Mouse (Mus musculus): ENCODE results near the gene Gm49403. TPM values are rescaled to one million over a fixed set of nuclear protein-coding genes. Genes with fewer than 3 reads are reported as not detected.

The Gm49403 gene
- polyA plus RNA-seq, 1 experiment, result not detected

DNA sequence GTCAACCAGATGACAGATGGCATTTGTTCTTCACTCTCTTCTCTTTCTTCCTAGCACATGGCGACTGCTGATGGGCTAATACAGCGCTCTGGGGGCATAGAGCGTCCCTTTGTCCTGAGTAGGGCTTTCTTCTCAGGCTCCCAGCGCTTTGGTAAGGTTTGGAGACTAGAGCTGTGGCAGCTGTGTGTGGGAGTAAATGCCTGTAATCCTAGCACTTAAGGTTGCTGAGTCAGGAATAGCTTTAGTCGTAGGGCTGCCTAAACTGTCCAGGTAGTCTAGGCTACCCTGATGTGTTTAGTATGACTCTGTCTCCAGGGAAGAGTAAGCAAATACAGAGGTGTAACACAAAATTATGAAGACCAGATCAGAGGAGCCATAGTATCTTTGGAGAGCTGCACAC, 28.1 kb downstream of the Gm49403 start:
- no peak for DNase-seq (ENCODE audit: low read depth)

DNA sequence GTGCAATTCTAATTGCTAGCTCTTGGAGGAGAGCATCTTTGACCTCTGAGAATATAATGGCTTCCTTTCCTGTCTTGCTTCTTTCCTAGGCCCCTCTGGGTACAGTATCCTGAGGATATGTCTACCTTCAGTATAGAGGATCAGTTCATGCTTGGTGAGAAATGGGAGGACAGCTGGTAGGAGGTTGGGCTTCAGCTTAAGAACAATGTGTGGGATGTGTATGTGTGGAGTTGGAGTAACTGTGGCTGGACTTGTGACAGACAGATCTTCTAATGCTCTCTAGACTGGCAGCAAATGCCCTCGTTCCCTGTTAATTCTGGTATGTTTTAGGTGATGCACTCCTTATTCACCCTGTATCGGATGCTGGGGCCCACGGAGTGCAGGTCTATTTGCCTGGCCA, 30.5 kb downstream of the Gm49403 start:
- no peak for DNase-seq (ENCODE audit: low read depth)

DNA sequence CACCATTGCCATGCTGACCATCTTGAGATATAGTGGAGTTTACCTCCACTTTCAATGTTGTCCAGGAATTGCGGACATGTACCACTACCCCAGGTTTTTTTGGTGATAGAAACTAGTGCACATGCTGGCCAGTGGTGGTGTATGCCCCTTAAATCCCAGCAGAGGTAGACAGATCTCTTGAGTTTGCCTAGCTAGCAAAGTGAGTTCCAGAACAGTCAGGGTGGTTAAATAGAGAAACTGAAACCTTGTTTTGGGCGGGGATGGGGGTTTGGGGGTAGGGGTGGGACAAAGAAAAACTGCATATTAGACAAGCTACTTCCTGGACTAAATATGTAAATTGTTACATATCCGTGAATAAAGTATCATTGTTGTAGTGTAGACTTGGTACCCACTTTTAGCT, 35.3 kb downstream of the Gm49403 start:
- no peak for DNase-seq (ENCODE audit: low read depth)

DNA sequence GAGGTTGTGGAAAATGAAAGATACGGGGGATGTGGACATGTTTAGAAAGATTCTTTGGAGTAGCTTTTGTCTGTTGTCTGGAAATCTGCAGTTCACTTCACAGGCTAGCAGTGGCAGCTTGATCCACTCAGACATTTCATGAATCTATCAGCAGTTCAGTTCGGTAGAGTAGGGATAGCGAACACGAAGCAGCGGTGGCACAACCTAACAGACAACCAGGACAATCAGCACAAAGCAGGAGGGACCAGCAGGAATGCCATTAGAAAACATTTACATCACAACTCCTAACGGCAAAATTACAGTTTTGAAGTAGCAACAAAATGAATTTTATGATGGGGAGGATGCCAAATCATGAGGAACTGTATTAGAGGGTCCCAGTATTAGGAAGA, 35.9 kb downstream of the Gm49403 start:
- DNase-seq (ENCODE audit: low read depth), result no peak

DNA sequence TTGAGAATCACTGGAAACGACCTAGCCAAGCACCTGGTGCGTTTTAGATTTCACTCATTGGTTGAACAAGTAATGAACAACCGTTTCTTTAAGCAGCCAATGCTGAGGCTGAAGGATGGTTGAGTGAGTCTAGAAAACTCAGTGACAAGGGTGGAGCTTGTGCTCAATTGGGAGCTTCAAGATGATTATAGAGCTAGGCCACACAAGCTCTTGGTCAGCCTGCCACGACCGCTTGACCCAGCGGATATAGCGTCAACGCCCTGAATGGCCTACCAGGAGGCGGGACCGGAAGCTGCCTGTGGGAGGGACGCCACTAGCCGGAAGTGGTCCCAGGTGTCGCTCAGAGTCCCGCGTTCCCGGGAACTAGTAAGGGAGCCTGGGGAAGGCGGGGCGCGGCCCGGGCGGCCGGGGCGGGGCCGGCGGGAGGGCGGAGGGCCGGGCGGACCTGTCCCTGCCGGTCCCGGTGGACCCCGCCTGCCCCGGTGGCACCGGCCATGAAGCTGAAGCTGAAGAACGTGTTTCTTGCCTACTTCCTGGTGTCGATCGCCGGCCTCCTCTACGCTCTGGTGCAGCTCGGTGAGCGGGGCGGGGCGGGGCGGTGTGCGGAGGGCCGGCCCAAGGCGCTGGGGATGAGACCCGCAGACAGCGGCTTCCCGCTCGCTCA, 36.5 kb downstream of the Gm49403 start, which contains the start of gene B3gat3:
TSS of gene B3gat3 (plus strand) at position 302 of the 664 bp plus-strand sequence.
- no peak for DNase-seq (ENCODE audit: low read depth)

DNA sequence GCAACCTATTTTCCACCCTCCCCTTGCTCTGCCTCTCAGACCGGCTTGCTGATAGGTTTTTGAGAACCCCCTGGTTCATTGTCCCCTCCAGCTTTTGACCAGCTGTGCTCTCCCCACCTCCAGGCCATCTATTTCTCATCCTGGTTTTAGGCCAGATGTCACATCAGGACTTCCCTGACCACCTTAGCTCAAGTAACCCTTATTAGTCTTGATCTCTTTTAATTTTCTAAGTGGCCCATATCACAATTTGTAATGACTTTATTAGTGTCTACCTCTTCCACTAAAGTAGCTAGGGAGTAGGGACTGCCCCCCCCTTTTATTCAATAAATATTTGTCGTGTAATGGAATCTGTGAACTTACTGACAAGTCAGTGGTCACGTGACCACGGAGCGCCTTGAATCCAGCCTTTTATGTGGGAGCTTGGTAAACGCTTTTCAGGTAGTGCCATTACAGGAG, 37.1 kb downstream of the Gm49403 start:
- no peak for DNase-seq (ENCODE audit: low read depth)

DNA sequence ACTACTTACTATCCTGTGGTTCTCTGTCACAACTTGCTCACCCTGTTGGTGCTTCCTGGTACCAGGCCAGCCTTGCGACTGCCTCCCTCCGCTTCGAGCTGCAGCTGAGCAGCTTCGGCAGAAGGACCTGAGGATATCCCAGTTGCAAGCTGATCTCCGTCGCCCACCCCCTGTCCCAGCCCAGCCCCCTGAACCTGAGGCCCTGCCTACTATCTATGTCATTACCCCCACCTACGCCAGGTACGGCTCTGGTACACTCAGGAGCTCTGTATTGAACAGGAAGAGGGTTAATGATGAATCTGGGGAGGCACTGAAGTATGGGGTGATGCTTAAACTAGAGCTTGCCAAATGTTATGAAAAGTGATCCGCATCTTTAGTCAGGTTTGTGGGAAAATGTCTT, 38.0 kb downstream of the Gm49403 start:
- no peak for DNase-seq (ENCODE audit: low read depth)

DNA sequence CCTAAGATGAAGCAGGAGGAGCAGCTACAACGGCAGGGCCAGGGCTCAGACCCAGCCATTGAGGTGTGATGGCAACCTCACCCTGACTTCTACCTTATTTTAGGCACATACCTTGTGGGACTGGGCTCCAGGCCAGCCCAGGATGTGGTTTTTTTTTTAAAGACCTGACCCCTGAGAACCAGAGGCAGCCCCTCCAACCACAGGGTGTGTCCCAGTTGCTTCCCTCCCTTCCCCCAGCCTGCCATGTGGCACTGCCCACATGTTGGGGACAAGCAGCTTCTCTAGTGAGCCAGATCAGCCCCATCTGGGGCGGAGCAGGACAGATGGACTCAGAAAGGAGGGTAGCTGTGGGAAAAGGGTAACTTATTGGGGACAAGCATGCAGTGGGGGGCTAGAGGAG, 43.0 kb downstream of the Gm49403 start:
- DNase-seq (ENCODE audit: low read depth), result no peak

DNA sequence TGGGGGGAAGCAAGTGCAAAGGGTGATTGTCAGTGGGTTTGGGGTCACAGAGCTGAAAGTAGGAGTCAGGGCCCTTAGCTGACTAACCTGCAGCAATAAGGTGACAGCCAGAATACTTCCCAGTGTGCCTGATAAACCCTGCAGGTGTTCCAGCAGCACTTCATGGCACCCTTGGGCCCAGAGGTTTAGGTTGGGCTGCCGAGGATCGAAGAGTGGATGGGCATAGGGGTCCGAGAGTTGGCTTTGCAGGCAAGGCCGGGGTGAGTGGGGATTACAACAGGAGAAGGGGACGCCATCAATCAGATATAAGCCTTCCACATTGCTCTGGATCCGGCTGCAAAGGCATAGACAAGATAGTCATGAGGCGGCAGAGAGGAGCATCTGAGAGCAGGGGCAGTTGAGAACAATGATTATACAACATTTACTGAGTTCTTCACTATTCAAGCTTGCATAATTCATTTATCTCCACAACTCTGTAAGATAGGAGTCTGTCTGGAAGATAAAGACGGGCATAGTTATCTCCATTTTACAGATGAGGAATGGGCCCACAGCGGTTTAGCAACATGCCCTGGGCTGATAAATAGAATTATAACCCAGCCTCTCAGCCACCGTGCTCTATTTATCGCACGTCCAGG, 44.3 kb downstream of the Gm49403 start:
- no peak for DNase-seq (ENCODE audit: low read depth)

DNA sequence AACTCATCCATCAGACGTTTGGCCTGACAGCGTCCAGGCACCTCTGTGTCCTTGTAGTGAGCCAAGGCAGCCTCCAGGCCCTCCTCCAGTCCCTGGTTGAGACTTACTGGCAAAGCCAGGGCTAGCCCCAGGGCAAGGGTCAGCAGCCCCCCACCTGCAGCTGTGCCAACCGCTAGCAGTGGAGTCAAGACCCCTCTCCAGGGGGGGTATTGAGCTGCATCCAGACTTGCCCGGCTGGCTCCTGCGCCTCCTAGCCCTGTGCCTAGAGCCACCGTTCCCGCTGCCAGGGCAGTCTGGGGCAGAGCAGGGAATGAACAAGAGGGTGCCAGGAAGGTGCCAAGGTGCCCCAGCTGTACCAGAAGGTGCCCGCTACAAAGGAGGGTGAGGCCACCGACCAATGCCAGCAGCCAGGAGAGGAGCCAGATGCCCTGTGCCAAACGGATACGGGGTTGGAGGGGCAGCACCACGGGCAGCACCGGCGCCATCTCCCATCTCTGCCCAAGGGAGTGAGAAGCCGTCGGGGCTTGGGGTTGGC, 45.0 kb downstream of the Gm49403 start:
- DNase-seq (ENCODE audit: low read depth), result no peak

DNA sequence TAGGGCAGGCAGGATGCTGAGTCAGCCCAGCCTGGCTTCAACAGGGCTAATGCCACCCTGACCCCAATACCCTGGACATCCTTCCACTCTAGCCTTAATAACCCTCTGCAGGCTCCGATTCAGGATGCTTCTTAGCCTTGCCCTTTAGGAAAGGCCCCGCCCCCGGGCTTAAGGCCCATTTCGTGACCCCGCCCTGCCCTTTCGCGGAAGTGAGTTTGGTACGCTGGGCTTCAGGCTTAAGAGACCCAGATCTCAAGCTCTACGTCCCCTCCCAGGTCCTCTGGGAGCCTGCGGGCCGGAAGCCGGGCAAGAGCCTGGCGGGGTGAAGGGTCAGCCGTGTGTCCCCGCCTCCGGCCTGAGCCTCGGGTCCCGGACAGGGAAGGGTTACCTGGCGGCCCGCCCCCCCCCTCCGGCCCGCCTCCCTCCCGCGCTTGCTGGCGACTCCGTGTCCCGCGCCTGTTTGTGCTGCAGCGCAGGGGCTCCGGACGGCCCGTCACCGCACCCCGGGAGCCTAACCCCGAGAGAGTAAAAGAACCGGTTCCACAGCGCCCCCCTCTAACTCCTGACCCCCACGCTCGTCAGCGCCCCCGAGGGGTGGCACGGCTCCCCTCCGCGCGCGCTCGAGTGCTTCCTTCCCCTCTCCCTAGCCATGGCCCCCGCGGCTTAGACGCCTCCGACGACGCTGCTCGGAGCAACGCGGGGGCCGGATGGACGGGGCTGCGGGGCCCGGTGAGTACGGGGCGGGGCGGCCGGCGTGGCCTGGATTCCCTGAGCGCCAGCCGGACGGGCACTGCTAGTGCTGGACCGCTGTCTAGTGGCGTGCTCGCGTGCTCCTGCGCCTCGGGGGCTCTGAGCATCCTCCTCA, 45.7 kb downstream of the Gm49403 start, which contains the start of the genes Rom1 and Eml3:
TSS of gene Rom1 (minus strand) at position 133 of the 865 bp plus-strand sequence.
TSS of gene Eml3 (plus strand) at position 329 of the 865 bp plus-strand sequence.
- DNase-seq (ENCODE audit: low read depth), result no peak

DNA sequence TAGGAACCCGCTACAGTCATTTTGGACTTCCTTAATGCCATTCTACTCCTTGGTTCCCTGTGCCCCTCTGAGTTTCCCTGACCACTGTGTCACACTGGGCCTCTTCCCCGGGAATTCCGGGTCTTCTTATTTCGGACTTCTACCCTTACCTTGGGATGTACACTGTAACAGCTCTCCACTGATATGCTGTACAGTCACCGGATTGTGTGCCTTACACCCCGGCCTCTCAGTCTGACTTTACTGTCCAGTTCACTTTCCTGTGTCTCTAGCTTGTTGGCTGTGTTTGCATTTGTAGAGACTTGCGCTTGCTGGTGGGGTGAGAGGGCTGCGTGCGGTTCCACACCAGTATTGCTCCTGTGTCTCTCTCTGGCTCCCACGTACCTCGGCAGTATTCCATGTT, 46.4 kb downstream of the Gm49403 start:
- no peak for DNase-seq (ENCODE audit: low read depth)

DNA sequence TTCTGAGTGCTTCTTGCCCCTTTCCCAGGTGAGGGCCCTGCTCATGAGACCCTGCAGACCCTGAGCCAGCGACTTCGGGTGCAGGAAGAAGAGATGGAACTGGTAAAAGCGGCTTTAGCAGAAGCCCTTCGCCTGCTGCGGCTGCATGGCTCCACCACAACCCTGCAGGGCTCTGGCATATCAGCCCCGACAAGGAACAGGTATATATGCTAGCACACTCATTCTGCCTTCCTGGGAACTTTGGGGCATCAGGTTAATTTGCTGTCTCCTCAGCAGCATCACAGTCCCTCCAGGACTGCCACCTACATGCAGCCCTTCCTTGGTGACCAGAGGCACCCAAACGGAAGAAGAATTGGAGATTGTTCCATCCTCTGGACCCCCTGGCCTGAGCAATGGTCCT, 47.0 kb downstream of the Gm49403 start:
- DNase-seq (ENCODE audit: low read depth), result no peak

DNA sequence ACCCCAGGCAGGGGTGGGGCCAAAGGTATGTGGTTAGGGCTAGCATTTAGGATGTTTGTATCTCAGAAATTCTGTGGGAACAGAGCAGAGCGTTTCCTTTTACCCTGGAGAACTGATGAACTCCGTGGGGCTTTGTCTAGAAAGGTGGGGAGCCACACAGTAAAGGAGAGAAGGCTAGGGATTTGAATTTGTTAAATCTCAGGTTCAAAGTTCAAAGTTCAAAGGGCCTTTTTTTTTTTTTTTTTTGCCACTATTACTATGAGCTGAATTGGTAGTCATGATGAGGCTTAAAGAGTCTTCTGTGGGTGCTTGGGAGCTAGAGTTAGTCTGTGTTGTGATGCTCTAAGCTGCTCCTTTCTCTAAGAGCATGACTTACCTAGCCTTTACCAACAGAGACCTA, 53.0 kb downstream of the Gm49403 start:
- DNase-seq (ENCODE audit: low read depth), result no peak

Other genes starting within 250 kb of the Gm49403 start
- 0.12 and 0.25 TPM in 2 replicates for gene Chrm1, start 220.1 kb upstream of the Gm49403 start, polyA plus RNA-seq (2012; rRNA removed)
- 393 and 456 TPM in 2 replicates for gene Slc3a2, start 160.6 kb upstream of the Gm49403 start, polyA plus RNA-seq (2012; rRNA removed)
- gene Wdr74, start 148.1 kb upstream of the Gm49403 start, polyA plus RNA-seq (2012; rRNA removed), result 30.1 and 32.2 TPM in 2 replicates
- 2.3 and 2.5 TPM in 2 replicates for gene 1700092M07Rik, start 143.2 kb upstream of the Gm49403 start, polyA plus RNA-seq (2012; rRNA removed)
- gene Stx5a, start 142.5 kb upstream of the Gm49403 start, polyA plus RNA-seq (2012; rRNA removed), result 95.3 and 118 TPM in 2 replicates
- gene Nxf1, start 126.9 kb upstream of the Gm49403 start, polyA plus RNA-seq (2012; rRNA removed), result 96.6 and 113 TPM in 2 replicates
- 183 and 249 TPM in 2 replicates for gene Tmem223, start 112.9 kb upstream of the Gm49403 start, polyA plus RNA-seq (2012; rRNA removed)
- gene Tmem179b, start 109.5 kb upstream of the Gm49403 start, polyA plus RNA-seq (2012; rRNA removed), result 112 and 134 TPM in 2 replicates
- gene Taf6l, start 97.5 kb upstream of the Gm49403 start, polyA plus RNA-seq (2012; rRNA removed), result 17.4 and 19.6 TPM in 2 replicates
- gene Polr2g, start 85.4 kb upstream of the Gm49403 start, polyA plus RNA-seq (2012; rRNA removed), result 88.3 and 105 TPM in 2 replicates
- 2.4 and 2.9 TPM in 2 replicates for gene Zbtb3, start 81.4 kb upstream of the Gm49403 start, polyA plus RNA-seq (2012; rRNA removed)
- gene Ttc9c, start 64.6 kb upstream of the Gm49403 start, polyA plus RNA-seq (2012; rRNA removed), result 22.7 and 23.1 TPM in 2 replicates
- gene Hnrnpul2, start 63.9 kb upstream of the Gm49403 start, polyA plus RNA-seq (2012; rRNA removed), result 19.0 and 35.0 TPM in 2 replicates
- 0.57 and 9.1 TPM in 2 replicates for gene AC129217.1, start 54.2 kb upstream of the Gm49403 start, polyA plus RNA-seq (2012; rRNA removed)
- gene Bscl2, start 46.5 kb upstream of the Gm49403 start, polyA plus RNA-seq (2012; rRNA removed), result 306 and 363 TPM in 2 replicates
- gene Gng3, start 44.7 kb upstream of the Gm49403 start, polyA plus RNA-seq (2012; rRNA removed), result 0.43 and 0.46 TPM in 2 replicates
- gene Lrrn4cl, start 33.2 kb upstream of the Gm49403 start, polyA plus RNA-seq (2012; rRNA removed), result 6.9 and 8.7 TPM in 2 replicates
- 88.9 and 91.5 TPM in 2 replicates for gene Ubxn1, start 12.4 kb upstream of the Gm49403 start, polyA plus RNA-seq (2012; rRNA removed)
- gene Uqcc3, start 3.0 kb upstream of the Gm49403 start, polyA plus RNA-seq (2012; rRNA removed), result 37.9 and 50.6 TPM in 2 replicates
- gene Lbhd1, start 198 bp upstream of the Gm49403 start, polyA plus RNA-seq (2012; rRNA removed), result 2.5 and 3.0 TPM in 2 replicates
- gene 1810009A15Rik, start 4.9 kb downstream of the Gm49403 start, polyA plus RNA-seq (2012; rRNA removed), result 23.6 and 25.6 TPM in 2 replicates
- not detected in 2 replicates for gene Gm49416, start 5.0 kb downstream of the Gm49403 start, polyA plus RNA-seq (2012; rRNA removed)
- 18.3 and 18.5 TPM in 2 replicates for gene Ints5, start 9.1 kb downstream of the Gm49403 start, polyA plus RNA-seq (2012; rRNA removed)
- 134 and 150 TPM in 2 replicates for gene Ganab, start 14.1 kb downstream of the Gm49403 start, polyA plus RNA-seq (2012; rRNA removed)
- 83.8 and 88.2 TPM in 2 replicates for gene B3gat3, start 36.4 kb downstream of the Gm49403 start, polyA plus RNA-seq (2012; rRNA removed)
- gene Rom1, start 45.4 kb downstream of the Gm49403 start, polyA plus RNA-seq (2012; rRNA removed), result 9.6 and 11.7 TPM in 2 replicates
- 42.4 and 50.5 TPM in 2 replicates for gene Eml3, start 45.6 kb downstream of the Gm49403 start, polyA plus RNA-seq (2012; rRNA removed)
- 21.9 and 35.1 TPM in 2 replicates for gene Mta2, start 57.9 kb downstream of the Gm49403 start, polyA plus RNA-seq (2012; rRNA removed)
- gene Tut1, start 69.9 kb downstream of the Gm49403 start, polyA plus RNA-seq (2012; rRNA removed), result 19.1 and 20.7 TPM in 2 replicates
- 295 and 302 TPM in 2 replicates for gene Eef1g, start 83.1 kb downstream of the Gm49403 start, polyA plus RNA-seq (2012; rRNA removed)
- gene Ahnak, start 105.4 kb downstream of the Gm49403 start, polyA plus RNA-seq (2012; rRNA removed), result 53.6 and 56.8 TPM in 2 replicates
- gene Scgb1a1, start 204.0 kb downstream of the Gm49403 start, polyA plus RNA-seq (2012; rRNA removed), result 4.0 and 6.9 TPM in 2 replicates

Data from gonadal fat pad, adult 2 months (tissue).